Mouse (Mus musculus) testis, adult 2 months (tissue): ENCODE data around the gene Cracr2a.

Experiments
- CTCF ChIP-seq: fragments of 200-500 bp; IDR thresholded peaks from 2 replicates; pipeline ENCODE4 v1.5.1; 2012; ENCODE audit warnings: low read depth, mild to moderate bottlenecking, inconsistent platforms, low read length, moderate library complexity; ENCODE audit not compliant: control insufficient read depth, insufficient read depth, insufficient replicate concordance
- POLR2A ChIP-seq: fragments of 200-500 bp; IDR thresholded peaks from 2 replicates; pipeline ENCODE4 v1.6.1; 2012; ENCODE audit warnings: low read depth, mild to moderate bottlenecking, inconsistent platforms, low read length, moderate library complexity; ENCODE audit not compliant: control insufficient read depth

GRCm38 (mm10) chr6:127634858-127635257 is 73.7 kb downstream of the Cracr2a start:
- TF ChIP-seq CTCF (no peak), POLR2A (no peak)
